Mouse (Mus musculus): ENCODE results near the gene Grik3. TPM values are rescaled to one million over a fixed set of nuclear protein-coding genes. Genes with fewer than 3 reads are reported as not detected.
"Not testable (repeated sequence)": the region's sequence is repeated elsewhere in the genome, so short reads cannot be mapped to it uniquely, and the experiment has no call there.

Gene Grik3
- polyA plus RNA-seq, 1 experiment from 2014 or later, result 0.07 TPM

GRCm38 (mm10) chr4:125606147-125606546 lies 115.6 kb downstream of the Grik3 start:
- WGBS, result 80% methylated on average over 6 of the region's 6 CpGs
- no peaks in the 10 kb centered on the region for H3K36me3 ChIP-seq (ENCODE audit: control insufficient read depth, insufficient read depth)
- H3K9me3 ChIP-seq (ENCODE audit: control insufficient read depth), result no peaks in the 10 kb centered on the region
- no peak for ATAC-seq
- no peak overlapping the region for H3K4me3 ChIP-seq (ENCODE audit: low read depth, low read length)
- H3K27ac ChIP-seq (ENCODE audit: low read depth, low read length), result no peak overlapping the region
- no peaks in the 10 kb centered on the region for H3K27me3 ChIP-seq (replicated peaks; ENCODE audit: control insufficient read depth, insufficient read depth, low read length)
- no peak overlapping the region for H3K9ac ChIP-seq (ENCODE audit: low read depth, low read length)
- no peak for TF ChIP-seq CTCF (IDR thresholded peaks at IDR 0.05; ENCODE audit: low read depth)
- no peak overlapping the region for H3K4me2 ChIP-seq (replicated peaks; ENCODE audit: low read depth)
- H3K4me1 ChIP-seq (replicated peaks; ENCODE audit: control insufficient read depth, insufficient read depth, low read length), result no peaks in the 10 kb centered on the region

GRCm38 (mm10) chr4:125607397-125608042 lies 117.0 kb downstream of the Grik3 start:
- TF ChIP-seq CTCF (IDR thresholded peaks at IDR 0.05; ENCODE audit: low read depth), result no peak
- Histone ChIP-seq H3K4me3 (ENCODE audit: low read depth, low read length) (no peak overlapping the region), H3K4me2 (replicated peaks; ENCODE audit: low read depth) (no peak overlapping the region), H3K9me3 (ENCODE audit: control insufficient read depth) (no peaks in the 10 kb centered on the region), H3K9ac (ENCODE audit: low read depth, low read length) (no peak overlapping the region), H3K36me3 (ENCODE audit: control insufficient read depth, insufficient read depth) (no peaks in the 10 kb centered on the region), H3K4me1 (replicated peaks; ENCODE audit: control insufficient read depth, insufficient read depth, low read length) (no peaks in the 10 kb centered on the region), H3K27ac (ENCODE audit: low read depth, low read length) (no peak overlapping the region), H3K27me3 (replicated peaks; ENCODE audit: control insufficient read depth, insufficient read depth, low read length) (no peaks in the 10 kb centered on the region)
- WGBS, result 40% methylated on average over 10 of the region's 10 CpGs
- ATAC-seq, result no peak

GRCm38 (mm10) chr4:125608896-125609295 lies 118.4 kb downstream of the Grik3 start:
- H3K4me3 ChIP-seq (ENCODE audit: low read depth, low read length); H3K36me3 ChIP-seq (ENCODE audit: control insufficient read depth, insufficient read depth); H3K4me2 ChIP-seq (replicated peaks; ENCODE audit: low read depth); H3K4me1 ChIP-seq (replicated peaks; ENCODE audit: control insufficient read depth, insufficient read depth, low read length); H3K27ac ChIP-seq (ENCODE audit: low read depth, low read length); ATAC-seq; H3K27me3 ChIP-seq (replicated peaks; ENCODE audit: control insufficient read depth, insufficient read depth, low read length); H3K9me3 ChIP-seq (ENCODE audit: control insufficient read depth); H3K9ac ChIP-seq (ENCODE audit: low read depth, low read length): not testable (repeated sequence)
- WGBS, result 54% methylated on average over 3 of the region's 4 CpGs

DNA sequence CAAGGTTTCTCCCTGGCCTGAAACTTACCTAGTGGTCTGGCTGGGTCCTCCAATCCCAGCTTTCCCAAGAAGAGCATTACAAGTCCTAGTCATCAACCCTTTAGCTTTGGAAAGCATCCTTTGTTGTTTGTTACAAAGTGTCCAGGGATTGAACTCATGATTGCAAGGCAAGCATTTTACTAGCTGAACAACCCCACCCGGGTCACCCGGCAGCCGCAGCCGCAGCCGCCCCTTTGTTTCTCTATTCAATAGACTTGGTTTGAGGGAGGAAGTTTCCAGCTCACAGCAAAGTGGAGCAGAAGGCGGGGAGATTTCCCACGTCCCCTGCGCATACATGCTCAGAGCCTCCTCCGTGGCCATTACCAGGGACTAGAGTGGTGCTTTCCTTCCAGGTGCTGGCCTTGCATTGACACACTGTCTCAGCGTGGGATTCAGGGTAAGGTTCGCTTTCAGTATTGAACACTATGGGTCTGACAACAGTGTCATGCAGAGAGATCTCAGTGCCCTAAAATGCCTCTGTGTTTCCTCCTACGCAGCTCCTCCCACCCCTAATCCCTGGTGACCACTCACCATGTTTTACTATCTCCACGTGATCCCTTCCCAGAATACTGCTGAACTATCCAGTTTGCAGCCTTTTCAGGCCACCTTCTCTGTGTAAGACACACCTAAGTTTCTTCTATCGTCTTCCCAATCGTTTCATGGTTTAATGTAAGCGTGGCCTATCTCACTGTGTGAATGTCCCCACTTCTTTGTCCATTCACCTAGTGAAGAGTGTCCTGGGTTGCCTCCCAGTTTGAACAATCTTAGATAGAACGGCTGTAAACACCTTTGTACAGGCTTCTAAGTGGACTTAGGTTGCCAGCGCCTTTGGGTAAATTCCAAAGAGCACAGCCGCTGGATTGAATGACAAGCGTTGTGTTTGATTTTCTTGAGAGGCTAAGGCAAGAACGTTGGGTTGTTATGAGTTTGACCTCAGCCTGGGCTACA lies 119.1 kb downstream of the Grik3 start:
- H3K36me3 ChIP-seq (ENCODE audit: control insufficient read depth, insufficient read depth), result no peaks in the 10 kb centered on the region
- no peak overlapping the region for H3K9ac ChIP-seq (ENCODE audit: low read depth, low read length)
- 64% methylated on average over 21 of the region's 21 CpGs for WGBS
- no peak overlapping the region for H3K27ac ChIP-seq (ENCODE audit: low read depth, low read length)
- TF ChIP-seq CTCF (IDR thresholded peaks at IDR 0.05; ENCODE audit: low read depth), result no peak
- no peak overlapping the region for H3K4me2 ChIP-seq (replicated peaks; ENCODE audit: low read depth)
- ATAC-seq, result no peak
- no peaks in the 10 kb centered on the region for H3K9me3 ChIP-seq (ENCODE audit: control insufficient read depth)
- H3K4me3 ChIP-seq (ENCODE audit: low read depth, low read length), result no peak overlapping the region
- no peaks in the 10 kb centered on the region for H3K4me1 ChIP-seq (replicated peaks; ENCODE audit: control insufficient read depth, insufficient read depth, low read length)
- H3K27me3 ChIP-seq (replicated peaks; ENCODE audit: control insufficient read depth, insufficient read depth, low read length), result no peaks in the 10 kb centered on the region

- H3K27me3 ChIP-seq (replicated peaks; ENCODE audit: control insufficient read depth, insufficient read depth, low read length), result no peaks in the 10 kb centered on the region
- WGBS, result 80% methylated on average over 14 of the region's 14 CpGs
- H3K9me3 ChIP-seq (ENCODE audit: control insufficient read depth), result no peaks in the 10 kb centered on the region
- H3K4me3 ChIP-seq (ENCODE audit: low read depth, low read length), result no peak overlapping the region
- no peak overlapping the region for H3K4me2 ChIP-seq (replicated peaks; ENCODE audit: low read depth)
- no peak overlapping the region for H3K9ac ChIP-seq (ENCODE audit: low read depth, low read length)
- TF ChIP-seq CTCF (IDR thresholded peaks at IDR 0.05; ENCODE audit: low read depth), result no peak
- ATAC-seq, result no peak
- no peak overlapping the region for H3K27ac ChIP-seq (ENCODE audit: low read depth, low read length)
- H3K4me1 ChIP-seq (replicated peaks; ENCODE audit: control insufficient read depth, insufficient read depth, low read length), result no peaks in the 10 kb centered on the region
- H3K36me3 ChIP-seq (ENCODE audit: control insufficient read depth, insufficient read depth), result no peaks in the 10 kb centered on the region
These were observed 127.4 kb downstream of the Grik3 start for GRCm38 (mm10) chr4:125617851-125618250.

DNA sequence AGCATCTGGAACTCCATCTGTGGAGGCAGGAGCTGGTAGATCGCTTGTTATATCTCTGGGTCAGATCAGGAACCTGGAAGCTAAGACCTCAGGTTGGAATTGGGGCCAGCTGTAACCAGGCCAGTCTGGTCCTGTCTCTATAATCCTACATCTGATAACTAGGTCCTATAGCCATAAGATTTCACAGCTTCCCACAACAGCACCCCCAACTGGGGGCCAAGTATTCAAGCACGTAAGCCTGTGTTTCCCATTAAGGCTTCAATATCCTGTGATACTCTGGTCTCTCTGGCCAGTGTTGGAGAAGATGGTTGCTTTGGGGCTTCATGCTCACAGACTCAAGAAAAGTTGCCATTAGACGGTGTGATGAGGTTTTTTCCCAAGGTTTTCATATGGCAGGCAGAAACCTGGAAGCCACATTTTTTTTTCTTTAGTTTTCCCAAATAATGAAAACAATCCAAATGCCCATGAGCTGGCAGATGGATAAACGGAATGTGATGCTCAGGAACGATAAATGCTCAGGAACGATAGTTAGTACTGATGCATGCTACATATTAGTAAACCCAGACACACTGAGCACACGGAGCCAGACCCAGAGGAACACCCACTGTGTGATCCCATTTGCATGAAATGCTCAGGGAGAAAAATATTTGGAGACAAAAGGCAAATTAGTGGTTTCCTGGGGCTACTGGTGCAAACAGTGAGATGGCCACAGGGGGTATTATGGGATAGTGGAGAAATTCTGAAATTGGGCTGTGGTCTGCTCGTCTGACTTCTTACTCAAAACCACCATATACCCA lies 128.2 kb downstream of the Grik3 start:
- Histone ChIP-seq H3K9ac (ENCODE audit: low read depth, low read length) (no peak overlapping the region), H3K27ac (ENCODE audit: low read depth, low read length) (no peak overlapping the region), H3K4me3 (ENCODE audit: low read depth, low read length) (no peak overlapping the region), H3K4me1 (replicated peaks; ENCODE audit: control insufficient read depth, insufficient read depth, low read length) (no peaks in the 10 kb centered on the region), H3K27me3 (replicated peaks; ENCODE audit: control insufficient read depth, insufficient read depth, low read length) (no peaks in the 10 kb centered on the region), H3K4me2 (replicated peaks; ENCODE audit: low read depth) (no peak overlapping the region), H3K36me3 (ENCODE audit: control insufficient read depth, insufficient read depth) (no peaks in the 10 kb centered on the region), H3K9me3 (ENCODE audit: control insufficient read depth) (no peaks in the 10 kb centered on the region)
- 86% methylated on average over 8 of the region's 8 CpGs for WGBS
- no peak for TF ChIP-seq CTCF (IDR thresholded peaks at IDR 0.05; ENCODE audit: low read depth)
- ATAC-seq, result no peak

All from intestine, postnatal 0 days (tissue).